Mouse (Mus musculus): ENCODE results near the gene Stk10. TPM values are rescaled to one million over a fixed set of nuclear protein-coding genes. Genes with fewer than 3 reads are reported as not detected.

Gene Stk10
- polyA plus RNA-seq, 1 experiment from 2014 or later = 2.3 TPM

- H3K4me2 ChIP-seq (replicated peaks; ENCODE audit: low read depth, low read length) = no peak overlapping the region
These were observed 107.5 kb downstream of the Stk10 start for GRCm38 (mm10) chr11:32640617-32641016.

DNA sequence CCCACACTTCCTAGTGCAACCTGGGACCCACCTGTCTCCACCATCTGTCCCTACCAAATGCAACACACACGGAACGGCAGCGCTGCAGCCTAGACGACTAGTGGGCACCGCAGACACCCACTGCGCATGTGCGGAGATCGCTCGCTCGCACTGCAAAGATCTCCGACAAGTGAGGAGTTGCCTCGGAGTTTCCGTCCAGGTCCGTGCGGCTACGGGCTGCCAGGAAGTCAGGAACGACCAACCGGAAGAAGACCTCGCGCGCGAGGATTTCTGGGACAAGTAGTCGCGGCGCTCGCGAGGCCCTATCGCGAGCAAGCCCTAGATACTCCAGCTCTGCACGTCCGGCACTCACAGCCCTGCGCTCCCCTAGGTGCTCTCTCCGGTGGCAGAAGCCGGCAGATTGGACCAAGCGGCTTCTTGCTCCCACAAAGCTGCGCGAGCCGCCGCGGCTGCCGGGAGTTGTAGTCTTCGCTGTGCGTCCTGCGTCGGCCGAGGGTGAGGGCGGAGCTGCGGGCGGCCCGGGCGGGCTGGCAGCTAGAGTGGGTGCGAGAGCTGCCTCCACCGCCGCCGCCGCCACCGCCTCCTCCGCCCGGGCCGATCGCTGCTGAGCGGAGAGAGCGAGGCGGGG is 109.3 kb downstream of the Stk10 start, which contains the start of gene Fbxw11:
Gene Fbxw11 (plus strand): TSS at position 476 of the 628 bp plus-strand sequence.
- Histone ChIP-seq H3K4me1 (replicated peaks; ENCODE audit: control insufficient read depth, insufficient read depth, low read length) (no peaks in the 10 kb centered on the region), H3K4me3 (ENCODE audit: low read depth, low read length) (peak within 1 kb of the TSS; percentile 99), H3K27ac (ENCODE audit: low read depth, low read length) (peak within 1 kb of the TSS; percentile 96), H3K4me2 (replicated peaks; ENCODE audit: low read depth, low read length) (peak within 1 kb of the TSS; percentile 76), H3K36me3 (ENCODE audit: control insufficient read depth, insufficient read depth, low read length) (no peaks in the 10 kb centered on the region), H3K9me3 (ENCODE audit: control insufficient read depth, low read length) (no peaks in the 10 kb centered on the region), H3K9ac (ENCODE audit: low read depth, low read length) (peak within 1 kb of the TSS; percentile 96), H3K27me3 (ENCODE audit: control insufficient read depth, insufficient read depth, low read length) (no peaks in the 10 kb centered on the region)
- peak; percentile 96 for DNase-seq (ENCODE audit: low spot score)
- under 1% methylated on average over 57 of the region's 64 CpGs for WGBS
- peak; percentile 94 for ATAC-seq (ENCODE audit: low FRiP score)

More at GRCm38 (mm10) chr11:32640617-32641016, 107.5 kb downstream of the Stk10 start:
- H3K27ac ChIP-seq (ENCODE audit: low read depth, low read length) = no peak overlapping the region
- DNase-seq (ENCODE audit: low spot score) = no peak
- no peak overlapping the region for H3K9ac ChIP-seq (ENCODE audit: low read depth, low read length)
- no peaks in the 10 kb centered on the region for H3K4me1 ChIP-seq (replicated peaks; ENCODE audit: control insufficient read depth, insufficient read depth, low read length)
- H3K9me3 ChIP-seq (ENCODE audit: control insufficient read depth, low read length) = no peaks in the 10 kb centered on the region
- no peak for ATAC-seq (ENCODE audit: low FRiP score)
- 90% methylated on average over 4 of the region's 4 CpGs for WGBS
- no peaks in the 10 kb centered on the region for H3K36me3 ChIP-seq (ENCODE audit: control insufficient read depth, insufficient read depth, low read length)
- H3K4me3 ChIP-seq (ENCODE audit: low read depth, low read length) = no peak overlapping the region
- H3K27me3 ChIP-seq (ENCODE audit: control insufficient read depth, insufficient read depth, low read length) = no peaks in the 10 kb centered on the region

- Histone ChIP-seq H3K27me3 (ENCODE audit: control insufficient read depth, insufficient read depth, low read length) (no peaks in the 10 kb centered on the region), H3K36me3 (ENCODE audit: control insufficient read depth, insufficient read depth, low read length) (no peaks in the 10 kb centered on the region), H3K9ac (ENCODE audit: low read depth, low read length) (peak overlapping the region; percentile 96), H3K4me3 (ENCODE audit: low read depth, low read length) (peak overlapping the region; percentile 99), H3K4me2 (replicated peaks; ENCODE audit: low read depth, low read length) (peak overlapping the region; percentile 76), H3K4me1 (replicated peaks; ENCODE audit: control insufficient read depth, insufficient read depth, low read length) (no peaks in the 10 kb centered on the region), H3K9me3 (ENCODE audit: control insufficient read depth, low read length) (no peaks in the 10 kb centered on the region), H3K27ac (ENCODE audit: low read depth, low read length) (peak overlapping the region; percentile 96)
- WGBS = under 1% methylated on average over 46 of the region's 54 CpGs
- ATAC-seq (ENCODE audit: low FRiP score) (peak; percentile 71), DNase-seq (ENCODE audit: low spot score) (peak; percentile 49)
These were observed 110.1 kb downstream of the Stk10 start for GRCm38 (mm10) chr11:32642899-32643886.

- H3K27me3 ChIP-seq (ENCODE audit: control insufficient read depth, insufficient read depth, low read length) = no peaks in the 10 kb centered on the region
- ATAC-seq (ENCODE audit: low FRiP score) (no peak), DNase-seq (ENCODE audit: low spot score) (no peak)
- no peaks in the 10 kb centered on the region for H3K9me3 ChIP-seq (ENCODE audit: control insufficient read depth, low read length)
- 0 out of 2 replicates have a peak overlapping the region, but pooled peaks have one; percentile 96 for H3K27ac ChIP-seq (ENCODE audit: low read depth, low read length)
- 52% methylated on average over 3 of the region's 3 CpGs for WGBS
- no peaks in the 10 kb centered on the region for H3K4me1 ChIP-seq (replicated peaks; ENCODE audit: control insufficient read depth, insufficient read depth, low read length)
- H3K36me3 ChIP-seq (ENCODE audit: control insufficient read depth, insufficient read depth, low read length) = no peaks in the 10 kb centered on the region
- peak overlapping the region; percentile 96 for H3K9ac ChIP-seq (ENCODE audit: low read depth, low read length)
- H3K4me2 ChIP-seq (replicated peaks; ENCODE audit: low read depth, low read length) = peak overlapping the region; percentile 76
- H3K4me3 ChIP-seq (ENCODE audit: low read depth, low read length) = peak overlapping the region; percentile 99
These were observed 110.9 kb downstream of the Stk10 start for GRCm38 (mm10) chr11:32644010-32644409.

GRCm38 (mm10) chr11:32647265-32647664 is 114.2 kb downstream of the Stk10 start:
- Histone ChIP-seq H3K27me3 (ENCODE audit: control insufficient read depth, insufficient read depth, low read length) (no peaks in the 10 kb centered on the region), H3K27ac (ENCODE audit: low read depth, low read length) (no peak overlapping the region), H3K4me2 (replicated peaks; ENCODE audit: low read depth, low read length) (no peak overlapping the region), H3K4me1 (replicated peaks; ENCODE audit: control insufficient read depth, insufficient read depth, low read length) (no peaks in the 10 kb centered on the region), H3K4me3 (ENCODE audit: low read depth, low read length) (no peak overlapping the region), H3K9ac (ENCODE audit: low read depth, low read length) (no peak overlapping the region), H3K9me3 (ENCODE audit: control insufficient read depth, low read length) (no peaks in the 10 kb centered on the region), H3K36me3 (ENCODE audit: control insufficient read depth, insufficient read depth, low read length) (no peaks in the 10 kb centered on the region)
- DNase-seq (ENCODE audit: low spot score) = no peak
- no peak for ATAC-seq (ENCODE audit: low FRiP score)
- 93% methylated on average over 2 of the region's 2 CpGs for WGBS

DNA sequence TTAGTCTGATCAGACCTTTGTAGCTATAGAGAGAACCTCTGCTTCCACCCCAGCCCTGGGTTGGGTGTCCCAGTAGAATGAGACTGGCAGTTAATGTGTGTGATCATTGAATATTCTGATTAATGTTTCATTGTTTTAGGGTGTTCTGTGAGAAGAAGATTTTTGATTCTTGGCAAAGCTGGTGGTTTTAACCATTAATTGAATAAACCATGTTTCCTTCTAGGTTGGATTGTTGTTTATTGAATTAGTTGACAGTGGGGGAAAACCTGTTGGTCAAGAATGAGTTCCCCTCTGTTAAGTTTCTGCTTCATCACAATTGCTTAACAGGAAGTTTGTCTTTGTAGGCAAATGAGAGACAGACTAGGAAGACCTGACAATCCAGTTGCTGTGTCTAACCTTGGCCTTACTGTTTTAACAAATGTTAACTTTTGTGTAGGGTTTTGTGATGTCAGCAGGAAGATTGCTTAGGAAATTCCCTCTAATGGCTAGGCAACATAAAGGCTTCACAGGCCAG is 117.2 kb downstream of the Stk10 start:
- Histone ChIP-seq H3K9ac (ENCODE audit: low read depth, low read length) (no peak overlapping the region), H3K4me3 (ENCODE audit: low read depth, low read length) (no peak overlapping the region), H3K9me3 (ENCODE audit: control insufficient read depth, low read length) (no peaks in the 10 kb centered on the region), H3K4me2 (replicated peaks; ENCODE audit: low read depth, low read length) (no peak overlapping the region), H3K27me3 (ENCODE audit: control insufficient read depth, insufficient read depth, low read length) (no peaks in the 10 kb centered on the region), H3K36me3 (ENCODE audit: control insufficient read depth, insufficient read depth, low read length) (no peaks in the 10 kb centered on the region), H3K4me1 (replicated peaks; ENCODE audit: control insufficient read depth, insufficient read depth, low read length) (no peaks in the 10 kb centered on the region), H3K27ac (ENCODE audit: low read depth, low read length) (no peak overlapping the region)
- DNase-seq (ENCODE audit: low spot score) (no peak), ATAC-seq (ENCODE audit: low FRiP score) (no peak)

GRCm38 (mm10) chr11:32650893-32651590 is 117.9 kb downstream of the Stk10 start:
- H3K9me3 ChIP-seq (ENCODE audit: control insufficient read depth, low read length) = no peaks in the 10 kb centered on the region
- DNase-seq (ENCODE audit: low spot score) (no peak), ATAC-seq (ENCODE audit: low FRiP score) (no peak)
- H3K36me3 ChIP-seq (ENCODE audit: control insufficient read depth, insufficient read depth, low read length) = no peaks in the 10 kb centered on the region
- no peak overlapping the region for H3K9ac ChIP-seq (ENCODE audit: low read depth, low read length)
- H3K4me3 ChIP-seq (ENCODE audit: low read depth, low read length) = no peak overlapping the region
- H3K4me1 ChIP-seq (replicated peaks; ENCODE audit: control insufficient read depth, insufficient read depth, low read length) = no peaks in the 10 kb centered on the region
- no peak overlapping the region for H3K27ac ChIP-seq (ENCODE audit: low read depth, low read length)
- H3K4me2 ChIP-seq (replicated peaks; ENCODE audit: low read depth, low read length) = no peak overlapping the region
- no peaks in the 10 kb centered on the region for H3K27me3 ChIP-seq (ENCODE audit: control insufficient read depth, insufficient read depth, low read length)
- 80% methylated on average over 7 of the region's 7 CpGs for WGBS

- Histone ChIP-seq H3K27me3 (ENCODE audit: control insufficient read depth, insufficient read depth, low read length) (no peaks in the 10 kb centered on the region), H3K4me2 (replicated peaks; ENCODE audit: low read depth, low read length) (no peak overlapping the region), H3K36me3 (ENCODE audit: control insufficient read depth, insufficient read depth, low read length) (no peaks in the 10 kb centered on the region), H3K9ac (ENCODE audit: low read depth, low read length) (no peak overlapping the region), H3K4me3 (ENCODE audit: low read depth, low read length) (no peak overlapping the region), H3K4me1 (replicated peaks; ENCODE audit: control insufficient read depth, insufficient read depth, low read length) (no peaks in the 10 kb centered on the region), H3K9me3 (ENCODE audit: control insufficient read depth, low read length) (no peaks in the 10 kb centered on the region), H3K27ac (ENCODE audit: low read depth, low read length) (no peak overlapping the region)
- no peak for DNase-seq (ENCODE audit: low spot score)
- ATAC-seq (ENCODE audit: low FRiP score) = no peak
- 92% methylated on average over 1 of the region's 1 CpGs for WGBS
These were observed 118.6 kb downstream of the Stk10 start for GRCm38 (mm10) chr11:32651723-32652122.
